Mouse (Mus musculus) neural tube, embryonic 11.5 days (tissue): Measurements from ENCODE around the gene Bmp2. TPM values are rescaled to one million over a fixed set of nuclear protein-coding genes. Genes with fewer than 3 reads are reported as not detected.

Source experiments
- ATAC-seq: fragments of 200-750 bp; cut with Nextera tagmentation; 2 replicates; pipeline ENCODE4 v1.8.0; 2017; ENCODE audit warnings: moderate number of reproducible peaks, mild to moderate bottlenecking, moderate TSS enrichment, moderate library complexity; ENCODE audit not compliant: insufficient read depth, low FRiP score, low TSS enrichment
- DNase-seq: peaks from one replicate; pipeline ENCODE4 v3.0.0-alpha.2; 2015; ENCODE audit warnings: low spot score
- H3K27ac ChIP-seq: fragments of 300-500 bp; sonication (generic); 2 replicates; pipeline ENCODE4 v1.5.1; 2014; ENCODE audit warnings: low read depth, mild to moderate bottlenecking, low read length
- H3K27me3 ChIP-seq: fragments of 300-500 bp; sonication (generic); 2 replicates; pipeline ENCODE4 v1.6.1; 2014; ENCODE audit warnings: mild to moderate bottlenecking, low read length, mixed read lengths; ENCODE audit not compliant: control insufficient read depth, insufficient read depth
- H3K36me3 ChIP-seq: fragments of 300-500 bp; sonication (generic); 2 replicates; pipeline ENCODE4 v1.6.1; 2014; ENCODE audit warnings: mild to moderate bottlenecking, low read length, moderate library complexity, mixed read lengths; ENCODE audit not compliant: control insufficient read depth, insufficient read depth
- H3K4me1 ChIP-seq: fragments of 300-500 bp; sonication (generic); 2 replicates; pipeline ENCODE4 v1.6.1; 2014; ENCODE audit warnings: low read length, mixed read lengths; ENCODE audit not compliant: control insufficient read depth, insufficient read depth
- H3K4me2 ChIP-seq: fragments of 300-500 bp; sonication (generic); 2 replicates; pipeline ENCODE4 v1.6.1; 2014; ENCODE audit warnings: low read depth, mild to moderate bottlenecking, moderate library complexity
- H3K4me3 ChIP-seq: fragments of 300-500 bp; sonication (generic); 2 replicates; pipeline ENCODE4 v1.5.1; 2014; ENCODE audit warnings: low read depth, low read length
- H3K9ac ChIP-seq: fragments of 300-500 bp; sonication (generic); 2 replicates; pipeline ENCODE4 v1.6.1; 2014; ENCODE audit warnings: mild to moderate bottlenecking, low read length
- H3K9me3 ChIP-seq: fragments of 300-500 bp; sonication (generic); 2 replicates; pipeline ENCODE4 v1.6.1; 2016; ENCODE audit warnings: low read length; ENCODE audit not compliant: control insufficient read depth
- WGBS: fragments of 180-500 bp; shearing (Covaris S2); extraction: QIAGEN DNeasy Blood & Tissue Kit; methylation state at CpG from one replicate; pipeline ENCODE4 v1.1.7; 2014; 5-methylcytosine and 5-hydroxymethylcytosine counted together
- polyA plus RNA-seq: library from polyadenylated mRNA; unstranded; fragments of >200 nt; fragmentation: Nextera tagmentation; extraction: Ambion mirVana; gene quantifications from 2 replicates; pipeline ENCODE4 v1.2.1, GENCODE M21; 2014

The Bmp2 gene
- polyA plus RNA-seq, 1 experiment from 2014 or later = 2.3 TPM

DNA sequence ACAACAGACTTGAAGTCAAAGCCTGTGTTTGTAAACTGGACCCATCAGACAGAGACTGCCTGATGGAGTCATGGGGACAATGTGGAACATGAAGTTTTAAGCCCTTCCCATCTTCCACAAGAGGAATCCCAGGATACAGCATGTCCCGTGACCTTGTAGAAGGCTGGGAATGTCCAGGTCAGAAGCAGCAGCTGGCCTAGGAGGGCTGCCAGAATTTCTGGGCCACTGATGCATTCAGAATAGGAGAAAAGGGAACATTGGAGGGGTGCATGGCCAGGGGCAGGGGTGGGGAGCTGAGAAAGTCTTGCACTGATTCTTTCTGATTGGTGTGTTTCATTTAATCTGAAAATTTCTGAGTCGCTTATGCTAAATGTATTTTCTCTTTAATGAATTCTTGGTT lies 29.8 kb upstream of the Bmp2 start:
- Histone ChIP-seq H3K27me3 (no peaks in the 10 kb centered on the region), H3K9me3 (no peaks in the 10 kb centered on the region), H3K4me1 (no peaks in the 10 kb centered on the region), H3K27ac (no peak overlapping the region), H3K4me2 (no peak overlapping the region), H3K9ac (no peak overlapping the region), H3K36me3 (no peaks in the 10 kb centered on the region), H3K4me3 (no peak overlapping the region)
- WGBS = 82% methylated on average over 2 of the region's 2 CpGs
- ATAC-seq = no peak
- no peak for DNase-seq

DNA sequence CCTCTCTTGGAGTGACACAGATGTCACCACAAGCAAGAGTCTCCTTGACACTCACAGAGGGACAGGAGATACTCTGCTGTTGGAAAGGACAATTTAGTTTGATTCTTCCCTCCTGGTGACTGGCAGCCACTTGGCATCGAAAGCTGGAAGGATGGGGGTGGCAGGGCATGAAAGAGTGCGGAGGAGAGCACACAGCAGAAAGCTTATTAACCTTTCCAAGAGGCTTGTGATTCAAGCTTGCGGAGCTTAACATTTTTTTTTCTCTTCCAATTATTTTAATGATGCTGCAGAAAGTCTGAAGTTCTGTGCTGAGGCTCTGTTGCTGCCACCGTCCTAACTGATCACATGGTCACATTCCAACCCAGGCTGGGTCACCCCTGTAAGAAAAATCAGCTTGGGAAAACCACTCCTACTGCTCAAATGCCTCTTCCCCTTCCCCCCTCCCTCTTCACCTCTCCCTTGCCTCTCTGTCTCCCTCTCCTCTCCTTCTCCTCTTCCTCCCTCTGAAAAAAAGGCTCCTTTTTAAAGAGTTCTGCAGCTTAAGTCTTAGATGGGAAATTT lies 26.3 kb upstream of the Bmp2 start:
- DNase-seq (no peak), ATAC-seq (no peak)
- no peaks in the 10 kb centered on the region for H3K27me3 ChIP-seq
- H3K9ac ChIP-seq = no peak overlapping the region
- no peaks in the 10 kb centered on the region for H3K9me3 ChIP-seq
- no peak overlapping the region for H3K4me2 ChIP-seq
- no peaks in the 10 kb centered on the region for H3K4me1 ChIP-seq
- 66% methylated on average over 4 of the region's 4 CpGs for WGBS
- H3K36me3 ChIP-seq = no peaks in the 10 kb centered on the region
- H3K4me3 ChIP-seq = no peak overlapping the region
- no peak overlapping the region for H3K27ac ChIP-seq

DNA sequence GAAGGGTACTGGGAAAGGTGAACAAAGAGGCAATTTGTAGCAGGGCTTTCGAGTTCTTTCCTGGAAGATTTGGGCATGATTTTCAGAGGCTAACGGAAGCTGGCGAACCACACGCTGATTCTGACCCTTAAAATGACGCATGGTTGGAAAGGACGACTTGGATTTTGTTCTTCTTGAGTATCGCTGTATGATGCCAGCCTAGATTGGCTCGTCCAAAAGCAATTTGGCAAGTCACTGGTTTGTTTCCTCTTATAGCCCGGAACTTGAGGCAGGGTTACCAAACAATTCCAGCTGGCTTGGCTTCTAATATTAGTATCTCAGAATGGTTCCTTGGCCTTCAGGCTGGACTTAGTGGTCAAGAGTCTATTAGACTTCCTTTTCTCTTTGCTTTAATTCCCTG lies 22.6 kb upstream of the Bmp2 start:
- ATAC-seq (no peak), DNase-seq (no peak)
- no peaks in the 10 kb centered on the region for H3K9me3 ChIP-seq
- H3K9ac ChIP-seq = no peak overlapping the region
- H3K4me3 ChIP-seq = no peak overlapping the region
- H3K4me2 ChIP-seq = no peak overlapping the region
- no peaks in the 10 kb centered on the region for H3K4me1 ChIP-seq
- no peaks in the 10 kb centered on the region for H3K27me3 ChIP-seq
- H3K36me3 ChIP-seq = no peaks in the 10 kb centered on the region
- WGBS = 95% methylated on average over 9 of the region's 9 CpGs
- H3K27ac ChIP-seq = no peak overlapping the region

DNA sequence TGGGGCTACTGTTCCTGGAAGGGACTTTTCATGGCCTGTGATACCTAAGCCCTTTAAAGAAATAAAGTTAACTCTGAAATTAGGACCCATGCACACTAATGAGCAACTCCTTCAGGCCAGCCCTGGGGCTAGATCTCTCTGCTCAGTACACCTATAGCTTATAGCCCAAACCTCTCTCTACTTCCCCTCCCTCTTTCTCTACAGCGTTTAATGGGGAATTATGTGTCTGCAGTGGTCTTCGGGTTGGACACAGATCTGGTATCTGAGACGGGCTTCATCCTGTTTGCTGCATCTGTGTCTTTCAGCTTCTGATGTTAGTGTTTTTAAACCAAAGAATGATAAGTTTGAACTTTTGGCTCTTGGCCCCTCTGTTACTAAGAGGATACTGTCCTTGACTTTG lies 18.9 kb upstream of the Bmp2 start:
- Histone ChIP-seq H3K27me3 (no peaks in the 10 kb centered on the region), H3K36me3 (no peaks in the 10 kb centered on the region), H3K4me3 (no peak overlapping the region), H3K27ac (no peak overlapping the region), H3K4me1 (no peaks in the 10 kb centered on the region), H3K9me3 (no peaks in the 10 kb centered on the region), H3K4me2 (no peak overlapping the region), H3K9ac (no peak overlapping the region)
- ATAC-seq (no peak), DNase-seq (no peak)
- 79% methylated on average over 3 of the region's 3 CpGs for WGBS

DNA sequence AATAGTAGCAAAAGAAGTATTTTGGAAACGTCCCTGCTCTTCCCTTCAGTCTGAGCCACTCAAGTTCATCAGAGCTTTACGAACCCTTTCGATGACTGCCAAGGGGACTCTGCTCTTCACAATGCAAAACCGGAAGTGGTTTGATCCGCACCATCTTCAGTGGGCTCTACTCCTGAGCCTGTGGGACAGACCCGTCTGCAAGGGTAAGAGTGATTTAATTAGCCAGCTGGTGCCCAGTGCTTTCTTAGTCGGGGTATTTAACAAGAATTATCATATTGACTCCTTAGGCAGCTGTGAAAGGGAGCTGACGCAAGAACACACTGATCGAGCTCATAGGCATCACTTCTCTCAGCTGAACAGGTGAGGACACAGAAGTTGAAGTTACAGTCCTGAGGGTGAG lies 16.5 kb upstream of the Bmp2 start:
- Histone ChIP-seq H3K4me2 (no peak overlapping the region), H3K36me3 (no peaks in the 10 kb centered on the region), H3K4me1 (no peaks in the 10 kb centered on the region), H3K27me3 (no peaks in the 10 kb centered on the region), H3K9me3 (no peaks in the 10 kb centered on the region), H3K4me3 (no peak overlapping the region), H3K9ac (no peak overlapping the region), H3K27ac (no peak overlapping the region)
- no peak for DNase-seq
- 77% methylated on average over 9 of the region's 9 CpGs for WGBS
- no peak for ATAC-seq

DNA sequence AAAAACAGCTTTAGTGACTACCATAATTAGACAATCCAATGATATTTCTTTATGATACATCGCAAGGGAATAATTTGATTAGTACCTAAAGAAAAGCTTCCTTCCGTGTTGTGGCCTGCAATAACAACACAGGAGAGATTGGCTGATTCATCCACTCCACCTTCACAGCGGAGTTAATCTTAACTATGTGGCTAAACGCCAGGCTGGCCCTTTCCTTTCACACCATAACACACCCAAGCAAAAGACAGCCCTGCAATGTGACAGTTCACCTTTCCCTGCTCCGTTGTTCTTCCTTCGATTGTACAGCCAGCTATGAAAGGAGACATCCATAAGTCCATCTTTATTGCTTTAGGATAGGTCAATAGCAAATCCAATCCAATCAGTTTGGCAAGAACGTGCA lies 15.1 kb upstream of the Bmp2 start:
- no peak overlapping the region for H3K27ac ChIP-seq
- no peaks in the 10 kb centered on the region for H3K36me3 ChIP-seq
- no peak overlapping the region for H3K9ac ChIP-seq
- ATAC-seq (no peak), DNase-seq (no peak)
- 88% methylated on average over 7 of the region's 7 CpGs for WGBS
- H3K9me3 ChIP-seq = no peaks in the 10 kb centered on the region
- no peaks in the 10 kb centered on the region for H3K4me1 ChIP-seq
- H3K27me3 ChIP-seq = no peaks in the 10 kb centered on the region
- H3K4me2 ChIP-seq = no peak overlapping the region
- no peak overlapping the region for H3K4me3 ChIP-seq

DNA sequence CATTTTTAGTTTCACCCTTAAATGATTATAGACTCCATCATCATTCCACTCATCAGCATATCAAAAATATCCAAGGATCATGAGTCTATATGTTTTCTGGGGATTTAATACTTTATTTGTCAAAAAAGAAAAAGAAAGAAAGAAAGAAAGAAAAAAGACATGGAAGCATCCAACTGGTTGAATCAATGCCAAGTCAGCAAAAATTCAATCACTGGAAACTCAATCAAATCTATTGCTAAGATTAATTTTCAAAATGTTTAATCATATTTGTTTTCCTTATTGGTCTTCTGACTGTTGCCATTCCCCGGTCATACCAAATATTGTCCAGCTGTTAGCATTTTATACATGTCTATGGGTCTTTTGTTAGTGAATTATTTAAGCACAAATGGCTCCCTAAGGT lies 11.3 kb upstream of the Bmp2 start:
- Histone ChIP-seq H3K4me2 (no peak overlapping the region), H3K27ac (no peak overlapping the region), H3K36me3 (no peaks in the 10 kb centered on the region), H3K9me3 (no peaks in the 10 kb centered on the region), H3K27me3 (no peaks in the 10 kb centered on the region), H3K4me3 (no peak overlapping the region), H3K9ac (no peak overlapping the region), H3K4me1 (no peaks in the 10 kb centered on the region)
- no peak for ATAC-seq
- WGBS = 49% methylated on average over 1 of the region's 1 CpGs
- DNase-seq = no peak

DNA sequence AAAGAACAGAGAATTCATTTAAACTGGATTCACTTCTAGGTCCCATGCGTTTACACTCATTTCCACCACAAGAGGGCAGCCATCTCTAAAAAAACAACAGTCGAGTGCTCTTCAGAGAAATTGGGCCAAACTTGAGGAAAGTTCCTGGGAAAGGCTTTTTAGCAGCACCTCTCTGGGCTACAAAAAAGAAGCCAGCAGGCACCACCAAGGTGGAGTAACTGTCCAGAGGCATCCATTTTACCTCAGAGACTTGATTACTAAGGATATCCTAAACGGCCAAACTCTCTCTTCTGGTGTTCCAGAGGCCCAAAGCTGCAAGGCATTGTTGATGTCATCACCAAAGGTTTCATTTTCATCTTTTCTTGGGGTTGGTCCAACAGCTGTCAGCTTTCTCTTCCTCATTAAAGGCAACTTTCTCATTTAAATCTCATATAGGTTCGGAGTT lies 1.7 kb upstream of the Bmp2 start:
- DNase-seq (peak; percentile 65), ATAC-seq (no peak)
- H3K27me3 ChIP-seq = peaks cover 40% of the 10 kb centered on the region
- H3K36me3 ChIP-seq = no peaks in the 10 kb centered on the region
- H3K9me3 ChIP-seq = no peaks in the 10 kb centered on the region
- H3K4me2 ChIP-seq = no peak overlapping the region
- H3K9ac ChIP-seq = no peak overlapping the region
- H3K4me3 ChIP-seq = no peak overlapping the region
- no peak overlapping the region for H3K27ac ChIP-seq
- 37% methylated on average over 4 of the region's 4 CpGs for WGBS
- no peaks in the 10 kb centered on the region; the same call in 1 of the 2 replicates for H3K4me1 ChIP-seq

DNA sequence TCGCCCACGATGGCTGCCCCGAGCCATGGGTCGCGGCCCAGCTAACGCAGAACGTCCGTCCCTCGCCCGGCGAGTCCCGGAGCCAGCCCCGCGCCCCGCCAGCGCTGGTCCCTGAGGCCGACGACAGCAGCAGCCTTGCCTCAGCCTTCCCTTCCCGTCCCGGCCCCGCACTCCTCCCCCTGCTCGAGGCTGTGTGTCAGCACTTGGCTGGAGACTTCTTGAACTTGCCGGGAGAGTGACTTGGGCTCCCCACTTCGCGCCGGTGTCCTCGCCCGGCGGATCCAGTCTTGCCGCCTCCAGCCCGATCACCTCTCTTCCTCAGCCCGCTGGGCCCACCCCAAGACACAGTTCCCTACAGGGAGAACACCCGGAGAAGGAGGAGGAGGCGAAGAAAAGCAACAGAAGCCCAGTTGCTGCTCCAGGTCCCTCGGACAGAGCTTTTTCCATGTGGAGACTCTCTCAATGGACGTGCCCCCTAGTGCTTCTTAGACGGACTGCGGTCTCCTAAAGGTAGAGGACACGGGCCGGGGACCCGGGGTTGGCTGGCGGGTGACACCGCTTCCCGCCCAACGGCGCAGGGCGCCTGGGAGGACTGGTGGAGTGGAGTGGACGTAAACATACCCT lies 995 bp downstream of the Bmp2 start:
- Histone ChIP-seq H3K9ac (peak overlapping the region; percentile 48), H3K36me3 (no peaks in the 10 kb centered on the region), H3K4me3 (peak overlapping the region; percentile 54), H3K27me3 (peaks cover 46% of the 10 kb centered on the region), H3K27ac (no peak overlapping the region), H3K4me1 (no peaks in the 10 kb centered on the region; the same call in 1 of the 2 replicates), H3K9me3 (no peaks in the 10 kb centered on the region), H3K4me2 (peak overlapping the region; percentile 91)
- DNase-seq (peak; percentile 57), ATAC-seq (0 out of 2 replicates have a peak, but pooled peaks have one; percentile 3)
- WGBS = under 1% methylated on average over 40 of the region's 48 CpGs
